Mouse (Mus musculus): Measurements from ENCODE around the gene Abcb9.
A peak's percentile ranks its signal among the peaks of the same experiment; 100 is the strongest.

The Abcb9 gene

GRCm38 (mm10) chr5:124034471-124034870 is 61.1 kb downstream of the Abcb9 start:
- DNase-seq (ENCODE audit: inconsistent age in 2 of 2, low spot score in 1 of 2), result no peak

DNA sequence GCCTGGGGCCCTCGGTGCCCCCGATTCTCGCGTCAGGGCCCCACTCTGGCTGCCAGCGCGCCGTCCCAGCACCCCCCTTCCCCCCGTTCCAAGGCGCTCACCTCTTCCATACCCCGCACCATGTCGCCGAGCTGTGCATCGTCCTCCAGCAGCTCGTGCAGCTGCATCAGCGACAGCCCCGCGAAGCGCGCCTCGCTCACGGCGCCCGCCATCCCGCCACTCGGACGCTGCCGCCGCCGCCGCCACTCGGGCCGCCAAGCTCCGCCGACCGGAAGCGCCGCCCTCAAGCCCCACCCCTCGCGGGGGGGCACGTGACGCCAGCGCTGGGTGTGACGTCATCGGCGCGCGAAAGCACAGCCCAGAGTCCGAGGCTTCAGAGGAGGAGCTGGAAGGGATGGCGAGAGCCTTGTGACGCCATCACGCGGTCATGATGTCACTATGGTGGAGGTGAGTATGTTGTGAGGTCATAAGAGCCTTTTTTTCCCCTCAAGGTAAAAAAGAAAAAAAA is 63.5 kb downstream of the Abcb9 start, which contains the start of gene Vps37b:
Gene Vps37b (minus strand): TSS at position 270 of the 508 bp plus-strand sequence.
- DNase-seq (ENCODE audit: inconsistent age in 2 of 2, low spot score in 1 of 2), result peak; percentile 92 to 97

DNA sequence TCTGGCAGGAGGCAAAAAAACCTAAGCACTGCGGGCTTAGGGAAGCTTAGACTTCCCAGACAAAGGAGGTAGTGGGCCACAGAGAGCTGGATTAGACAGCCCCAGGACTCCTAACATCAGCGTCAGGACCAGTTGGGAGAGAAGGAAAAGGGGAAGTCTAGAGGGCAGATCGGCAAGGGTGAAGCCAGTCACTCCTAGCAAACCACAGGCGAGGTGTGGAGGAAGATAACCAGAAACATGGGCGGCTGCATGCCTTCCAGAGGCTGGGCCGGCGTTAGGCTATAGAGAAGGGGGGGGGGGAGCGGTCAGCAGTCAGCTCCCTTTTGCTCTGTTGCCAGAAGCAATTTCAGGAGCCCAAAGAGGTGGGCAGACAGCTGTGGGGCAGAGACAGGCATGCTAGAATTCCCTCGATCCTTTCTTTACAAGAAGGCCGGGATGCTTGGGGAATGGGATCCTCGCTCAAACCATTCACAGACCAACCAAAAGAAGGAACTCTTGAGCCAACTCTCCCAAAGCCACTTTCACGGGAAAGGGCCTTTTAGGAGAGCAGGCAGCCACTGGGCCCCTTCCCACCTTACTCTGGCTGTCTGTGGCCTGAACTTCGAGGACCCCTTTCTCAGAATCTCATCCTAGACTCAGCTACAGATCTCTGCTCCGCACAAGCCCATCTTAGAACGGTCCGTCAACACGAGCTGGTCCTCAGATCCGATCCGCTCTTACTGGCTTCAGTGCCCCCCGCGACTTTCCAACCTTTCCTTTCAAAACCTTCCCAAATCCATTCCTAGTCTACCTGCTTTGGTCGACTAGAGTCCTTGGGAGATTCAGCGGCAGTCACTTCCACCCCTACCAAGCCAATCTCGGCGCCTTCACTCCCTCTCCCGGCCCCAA is 64.3 kb downstream of the Abcb9 start:
- DNase-seq (ENCODE audit: inconsistent age in 2 of 2, low spot score in 1 of 2), result peak; percentile 36 to 82

DNA sequence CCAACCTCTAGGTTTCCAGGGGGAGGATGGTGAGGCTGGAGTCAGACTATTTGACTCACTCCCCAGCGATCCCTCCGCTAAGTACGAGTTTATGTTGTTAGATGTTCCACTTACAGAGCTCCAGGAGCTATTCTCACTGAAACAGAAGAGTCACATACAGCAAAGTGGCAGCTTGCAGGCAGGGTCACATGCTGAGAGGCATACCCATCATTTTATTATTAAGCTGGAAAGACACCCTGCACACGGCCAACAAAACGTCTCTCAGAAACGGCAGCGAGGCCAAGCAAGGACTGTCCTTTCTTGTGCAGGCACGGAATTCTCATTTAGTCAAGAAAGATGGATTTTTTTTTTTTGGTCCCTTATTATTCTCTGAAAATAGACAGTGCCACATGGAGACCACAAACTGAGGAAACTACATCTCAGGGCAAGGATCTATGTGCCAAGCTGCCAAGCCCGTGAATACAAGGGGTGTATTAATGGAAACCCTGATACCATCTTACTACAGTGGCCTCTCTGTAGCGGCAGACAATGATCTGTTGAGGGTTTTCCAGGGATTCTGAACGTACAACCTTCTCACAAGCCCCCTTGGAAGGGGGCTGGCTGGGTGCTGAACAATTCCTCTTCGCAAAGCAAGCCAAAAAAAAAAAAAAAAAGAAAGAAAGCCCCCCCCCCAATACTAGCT is 65.1 kb downstream of the Abcb9 start:
- peak; percentile 35 to 80 for DNase-seq (ENCODE audit: inconsistent age in 2 of 2, low spot score in 1 of 2)

DNA sequence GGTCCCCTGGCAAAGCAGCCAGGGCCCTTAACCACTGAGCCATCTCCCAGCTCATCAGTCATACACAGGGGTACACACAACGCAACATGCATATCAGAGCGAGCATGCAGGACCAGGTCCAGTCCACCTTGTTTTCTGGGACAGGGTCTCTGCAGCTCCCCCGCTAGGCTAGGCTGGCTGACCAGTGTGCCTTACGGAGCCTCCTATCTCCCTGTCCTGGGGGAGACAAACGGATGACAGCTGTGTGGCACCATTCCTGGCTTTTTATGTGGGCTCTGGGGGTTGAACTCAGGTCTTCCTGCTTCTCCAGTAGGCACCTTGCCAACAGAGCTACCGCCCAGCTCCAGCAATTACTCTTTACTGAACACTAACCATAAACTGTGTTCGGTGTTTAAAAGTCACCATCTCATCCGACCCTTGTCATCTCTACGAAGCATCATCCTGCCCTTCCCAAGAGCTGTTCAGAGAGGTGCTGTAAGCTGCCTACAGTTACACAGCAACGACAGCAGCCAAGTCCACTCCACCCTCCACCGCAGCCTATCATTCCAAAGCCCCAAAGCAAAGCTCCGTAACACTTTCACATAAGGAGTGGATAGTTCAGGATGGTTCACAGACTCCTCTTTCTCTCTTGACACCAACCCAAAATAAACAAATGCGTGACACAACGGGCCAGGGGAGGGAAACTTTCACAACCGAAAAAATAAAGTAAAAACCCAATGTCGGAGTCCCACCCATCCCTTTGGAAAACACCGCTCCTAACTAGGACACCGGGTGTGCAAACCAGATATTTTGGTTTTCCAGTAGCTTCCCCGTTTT is 66.2 kb downstream of the Abcb9 start:
- DNase-seq (ENCODE audit: inconsistent age in 2 of 2, low spot score in 1 of 2), result peak; percentile 37 to 78

DNA sequence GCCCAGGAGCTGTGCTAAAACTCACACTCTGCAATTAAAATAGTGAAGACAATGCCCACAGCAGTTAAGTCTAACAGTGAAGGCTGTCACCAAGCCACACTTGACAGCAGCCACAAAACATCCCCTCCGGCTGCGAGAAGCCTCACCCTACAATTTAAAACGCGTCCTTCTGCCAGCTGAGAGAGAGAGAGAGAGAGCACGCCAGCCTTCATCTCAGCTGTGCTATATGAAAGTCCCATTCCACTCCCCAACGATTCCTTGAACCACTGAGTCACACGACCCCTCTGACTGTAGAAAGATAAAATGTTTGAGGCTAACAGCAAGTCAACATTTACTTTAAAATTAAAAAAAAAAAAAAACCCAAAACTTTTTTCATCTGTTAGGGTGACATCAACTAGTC is 66.9 kb downstream of the Abcb9 start:
- DNase-seq (ENCODE audit: inconsistent age in 2 of 2, low spot score in 1 of 2), result peak in 1 of 2 experiments; percentile 15

DNA sequence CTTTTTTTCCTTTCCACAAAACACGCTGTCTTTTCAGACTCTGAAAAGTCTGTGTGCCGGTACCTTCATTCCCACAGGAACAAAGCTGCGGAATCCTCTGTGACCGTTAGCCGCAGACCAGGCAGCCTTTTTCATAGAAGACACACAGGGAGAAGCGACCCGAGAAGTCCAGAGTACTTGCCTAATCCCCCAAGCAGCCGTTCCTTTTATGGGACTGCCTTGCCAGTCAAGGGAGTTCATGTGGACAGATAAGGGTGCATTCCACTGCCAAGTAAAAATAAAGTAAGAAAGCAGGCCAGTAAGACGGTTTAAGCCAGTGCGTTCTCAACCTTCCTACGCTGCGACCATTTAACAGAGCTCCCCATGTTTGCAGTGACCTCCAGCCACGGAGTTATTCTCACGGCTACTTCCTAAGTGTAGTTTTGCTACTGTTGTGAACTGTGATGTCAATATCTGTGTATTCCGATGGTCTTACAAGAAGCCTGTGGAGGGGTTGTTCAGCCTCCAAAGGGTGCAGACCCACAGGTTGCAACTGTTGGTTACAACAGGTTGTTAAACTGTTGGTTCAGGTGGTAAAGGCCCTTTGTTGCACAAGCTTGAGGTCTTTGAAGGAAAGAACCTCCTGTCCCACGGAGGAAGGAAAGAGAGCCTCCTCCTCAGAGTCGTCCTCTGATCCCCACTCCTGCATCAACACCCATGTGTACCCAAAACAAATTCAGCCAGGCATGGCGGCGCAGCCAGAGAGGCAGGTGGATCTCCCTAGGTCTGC is 67.7 kb downstream of the Abcb9 start:
- DNase-seq (ENCODE audit: inconsistent age in 2 of 2, low spot score in 1 of 2), result peak; percentile 33 to 70

- DNase-seq (ENCODE audit: inconsistent age in 2 of 2, low spot score in 1 of 2), result peak in 1 of 2 experiments; percentile 15
Observed at GRCm38 (mm10) chr5:124026568-124026967, 69.0 kb downstream of the Abcb9 start.

DNA sequence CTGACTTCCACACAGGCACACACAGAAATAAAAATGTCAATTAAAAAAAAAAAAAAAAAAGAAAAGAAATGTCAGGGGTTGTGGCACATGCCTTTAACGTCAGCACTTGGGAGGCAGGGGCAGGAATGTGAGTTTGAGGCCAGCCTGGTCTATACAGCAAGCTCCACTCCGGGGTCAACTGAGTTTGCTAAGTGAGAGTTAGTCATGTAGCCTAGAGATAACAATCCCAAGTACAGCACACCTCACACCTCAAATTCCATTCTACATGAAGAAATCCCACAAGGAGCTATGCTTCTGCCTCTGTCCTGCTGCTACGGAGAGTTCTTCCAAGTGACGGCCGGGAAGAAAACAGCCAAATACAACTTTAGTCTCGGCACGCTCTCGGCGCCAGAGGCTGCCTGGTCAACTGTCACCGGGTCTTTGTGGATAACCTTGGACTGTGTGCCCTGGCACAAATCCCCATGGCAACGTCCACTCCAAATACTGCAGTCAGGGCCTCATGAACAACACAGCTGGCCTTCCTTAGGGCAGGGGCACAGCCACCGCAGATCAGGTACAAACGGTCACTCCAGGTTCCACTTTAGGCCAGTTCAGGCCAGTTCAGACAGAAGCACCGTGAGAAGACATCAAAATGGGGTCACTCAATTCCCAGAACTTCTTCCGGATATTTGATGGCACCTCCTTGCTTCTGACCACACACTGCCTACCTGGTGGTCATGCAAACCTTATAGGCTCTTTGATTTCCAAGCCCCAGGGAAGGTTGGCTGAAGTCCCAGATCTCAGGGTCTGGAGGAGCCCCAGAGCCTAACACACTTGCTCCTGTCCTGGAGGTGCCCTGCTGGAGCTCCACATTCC is 69.8 kb downstream of the Abcb9 start:
- peak; percentile 85 to 93 for DNase-seq (ENCODE audit: inconsistent age in 2 of 2, low spot score in 1 of 2)

- DNase-seq (ENCODE audit: inconsistent age in 2 of 2, low spot score in 1 of 2), result no peak
Observed at GRCm38 (mm10) chr5:124025146-124025545, 70.5 kb downstream of the Abcb9 start.

DNA sequence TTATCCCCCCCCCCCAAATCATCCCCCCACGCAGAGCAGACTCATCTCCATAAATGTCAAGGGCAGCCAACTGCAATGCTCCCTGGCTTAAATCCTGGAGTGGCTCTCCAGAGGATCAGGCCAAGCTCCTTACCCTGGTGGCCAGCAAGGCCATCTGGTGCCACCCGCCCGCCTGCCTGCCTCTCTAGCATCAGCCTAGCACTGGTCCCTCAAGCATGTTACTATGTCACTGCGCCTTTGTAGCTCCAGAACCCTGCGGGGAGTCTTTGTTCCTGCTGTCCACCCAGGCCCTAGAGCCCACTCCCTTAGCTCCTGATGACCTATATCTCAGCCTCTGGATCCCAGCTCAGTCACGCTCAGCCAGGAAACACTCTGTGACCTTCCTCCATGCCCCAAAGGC is 70.9 kb downstream of the Abcb9 start:
- peak; percentile 89 to 92 for DNase-seq (ENCODE audit: inconsistent age in 2 of 2, low spot score in 1 of 2)

DNA sequence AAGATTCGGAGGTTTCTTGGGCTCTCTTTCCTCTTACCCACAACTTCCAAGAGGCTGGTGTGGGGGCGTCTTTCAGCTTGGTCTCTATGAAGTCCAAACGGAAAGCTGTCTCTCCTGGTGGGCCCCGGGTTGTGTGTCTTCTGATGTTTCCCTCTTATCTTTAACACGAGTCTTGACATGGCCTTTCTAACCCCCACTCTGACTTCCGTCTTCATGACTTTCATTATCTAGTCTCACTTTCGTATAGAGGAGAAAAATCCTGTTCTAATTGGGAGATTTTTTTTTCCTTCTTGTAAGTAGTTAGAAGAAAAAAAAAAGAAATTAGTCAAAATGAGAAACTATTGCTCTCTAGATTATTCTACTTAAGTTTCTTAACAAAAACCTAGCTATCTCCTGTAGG is 73.2 kb downstream of the Abcb9 start:
- DNase-seq (ENCODE audit: inconsistent age in 2 of 2, low spot score in 1 of 2), result no peak

DNA sequence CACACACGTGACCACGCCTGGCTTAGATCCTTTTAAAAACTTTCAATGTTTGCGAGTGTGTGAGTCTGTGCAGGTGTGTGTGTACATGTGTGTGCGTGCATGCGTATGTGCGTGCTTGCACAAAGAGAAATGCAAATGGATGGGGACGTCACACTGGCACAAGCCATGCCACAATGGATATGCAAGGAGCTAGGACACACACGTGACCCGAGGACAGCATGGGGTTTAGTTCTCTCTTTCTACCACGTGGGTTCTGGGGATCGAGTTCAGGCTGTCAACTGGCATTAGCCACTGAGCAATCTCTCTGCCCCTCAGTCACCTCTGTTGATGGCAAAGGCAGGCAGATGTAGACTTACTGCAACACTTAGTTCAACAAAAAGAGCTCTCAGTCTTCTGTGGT is 73.9 kb downstream of the Abcb9 start:
- DNase-seq (ENCODE audit: inconsistent age in 2 of 2, low spot score in 1 of 2), result no peak

DNA sequence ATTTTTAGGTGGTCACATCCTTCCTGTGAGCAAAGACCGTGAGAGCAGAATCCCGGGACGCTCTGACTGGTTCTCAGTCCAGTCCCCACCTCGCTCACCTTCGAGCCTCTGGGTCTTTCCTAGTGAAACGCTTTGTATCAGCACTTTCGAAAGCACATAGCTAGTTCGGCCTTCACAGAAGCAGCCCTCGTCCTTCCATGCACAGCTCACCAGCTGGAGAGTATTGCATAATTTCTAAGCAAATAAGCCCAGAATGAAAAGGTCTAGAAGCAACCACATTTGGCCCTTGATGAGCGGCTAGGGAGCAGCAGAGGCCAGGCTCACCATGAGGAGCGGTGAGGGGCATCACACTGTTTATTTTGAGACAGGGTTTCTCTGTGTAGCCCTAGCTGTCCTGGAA is 74.5 kb downstream of the Abcb9 start:
- peak; percentile 75 to 90 for DNase-seq (ENCODE audit: inconsistent age in 2 of 2, low spot score in 1 of 2)

DNA sequence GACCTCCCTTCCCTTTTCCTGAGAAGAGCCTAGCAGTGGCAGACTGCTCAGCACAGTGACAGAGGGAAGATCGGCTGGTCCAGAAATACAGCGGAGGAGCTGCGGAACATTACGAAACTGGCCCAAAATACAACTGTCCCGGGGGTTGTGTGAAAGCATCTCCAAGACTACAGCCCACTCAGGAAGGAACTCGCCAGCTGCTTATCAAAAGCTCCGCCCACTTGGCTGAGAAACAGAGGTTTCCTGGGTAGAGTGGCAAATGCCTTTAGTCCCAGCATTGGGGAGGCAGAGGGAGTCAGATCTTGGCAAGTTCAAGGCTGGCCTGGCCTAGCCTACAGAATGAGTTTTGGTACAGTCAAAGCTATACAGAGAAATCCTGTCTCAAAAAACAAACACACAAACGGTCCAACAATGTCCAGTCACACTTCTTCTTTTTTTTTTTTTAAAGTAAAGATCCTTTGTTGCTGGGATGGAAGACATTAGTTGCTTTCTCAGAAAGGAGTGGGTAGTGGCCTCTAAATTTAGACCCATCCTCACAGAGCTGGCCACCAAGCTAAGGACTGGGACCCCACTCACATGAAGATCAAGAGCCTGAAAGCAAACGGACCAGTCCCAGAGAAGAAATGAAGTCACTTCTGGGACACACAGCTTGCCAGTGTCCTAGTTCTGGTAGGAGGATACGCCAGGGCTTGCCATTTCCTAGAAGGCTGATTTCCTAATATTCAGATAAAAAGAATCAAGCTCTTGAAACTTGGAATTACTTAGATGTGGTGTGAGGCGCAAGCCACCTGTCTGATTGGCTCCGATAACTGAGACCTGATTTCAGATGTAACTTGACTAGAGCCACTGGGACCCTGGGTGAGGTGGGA is 76.0 kb downstream of the Abcb9 start:
- peak; percentile 88 to 95 for DNase-seq (ENCODE audit: inconsistent age in 2 of 2, low spot score in 1 of 2)

DNA sequence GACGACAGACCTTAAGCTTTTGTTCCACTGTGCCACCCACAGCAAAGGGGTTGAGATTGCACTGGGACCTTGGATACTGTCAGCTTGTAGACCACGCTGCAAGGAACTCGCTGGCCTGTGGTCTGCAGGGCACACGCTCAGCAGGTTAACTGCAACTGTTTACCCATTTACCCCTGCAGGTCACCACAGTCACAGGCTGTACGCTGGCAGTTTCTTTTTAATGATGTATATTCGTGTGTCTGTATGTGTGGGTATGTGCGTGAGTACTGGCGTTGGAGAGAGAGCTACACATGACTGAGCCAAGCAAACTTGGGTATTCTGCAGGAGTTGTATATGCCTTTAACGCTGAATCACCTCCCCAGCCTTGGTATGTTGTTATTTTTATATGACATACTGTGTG is 76.9 kb downstream of the Abcb9 start:
- DNase-seq (ENCODE audit: inconsistent age in 2 of 2, low spot score in 1 of 2), result peak in 1 of 2 experiments; percentile 71

DNA sequence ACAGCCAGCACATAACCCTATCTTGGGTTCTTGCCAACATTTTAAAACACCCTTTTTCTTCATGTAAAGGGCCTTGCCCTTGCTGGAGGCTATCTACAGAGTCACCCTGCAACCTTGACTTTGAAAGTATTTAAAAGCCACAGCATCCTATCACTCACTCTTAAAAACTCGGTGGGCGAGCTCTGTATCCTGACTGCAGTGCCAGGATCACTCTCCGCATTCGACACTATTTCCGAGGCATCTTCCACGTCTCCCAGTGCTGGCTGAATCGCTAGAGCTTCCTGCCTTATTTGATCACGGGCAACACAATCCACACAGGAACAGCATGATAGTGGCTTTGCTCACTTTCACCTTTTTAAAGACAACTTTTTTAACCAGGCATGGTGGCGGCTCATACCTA is 77.7 kb downstream of the Abcb9 start:
- DNase-seq (ENCODE audit: inconsistent age in 2 of 2, low spot score in 1 of 2), result peak in 1 of 2 experiments; percentile 79

GRCm38 (mm10) chr5:124016291-124016821 is 79.2 kb downstream of the Abcb9 start:
- peak in 1 of 2 experiments; percentile 67 for DNase-seq (ENCODE audit: inconsistent age in 2 of 2, low spot score in 1 of 2)

Measured in adrenal gland, adult (tissue).